Mouse (Mus musculus) bone marrow macrophage, adult 2 months (primary cell): ENCODE data around the gene Ttc25.

Source experiments
- CTCF ChIP-seq: IDR thresholded peaks from 2 replicates; pipeline ENCODE4 v1.5.1; 2012; ENCODE audit warnings: low read depth, mild to moderate bottlenecking, low read length, moderate library complexity
- POLR2A ChIP-seq: IDR thresholded peaks from 2 replicates; pipeline ENCODE4 v1.6.1; 2012; ENCODE audit warnings: mild to moderate bottlenecking, low read depth, low read length, borderline replicate concordance

GRCm38 (mm10) chr11:100567229-100567628, 21.8 kb downstream of the Ttc25 start:
- TF ChIP-seq POLR2A (no peak), CTCF (no peak)
